Mouse (Mus musculus): ENCODE data around the gene Rplp1.

Gene Rplp1

GRCm38 (mm10) chr9:61914203-61914916, at the start of gene Rplp1:
Gene Rplp1, minus strand, starts transcription at chr9:61914542.
- peak; percentile 97 for DNase-seq (ENCODE audit: low read depth, low spot score)

GRCm38 (mm10) chr9:61963356-61963755, 49.0 kb upstream of the Rplp1 start:
- DNase-seq (ENCODE audit: low read depth, low spot score), result no peak

GRCm38 (mm10) chr9:61961181-61961580, 46.8 kb upstream of the Rplp1 start:
- DNase-seq (ENCODE audit: low read depth, low spot score), result no peak

GRCm38 (mm10) chr9:61960753-61961152, 46.4 kb upstream of the Rplp1 start:
- DNase-seq (ENCODE audit: low read depth, low spot score), result no peak

- DNase-seq (ENCODE audit: low read depth, low spot score), result no peak
These were observed 45.7 kb upstream of the Rplp1 start for GRCm38 (mm10) chr9:61959921-61960569.

GRCm38 (mm10) chr9:61954707-61955106, 40.4 kb upstream of the Rplp1 start:
- no peak for DNase-seq (ENCODE audit: low read depth, low spot score)

GRCm38 (mm10) chr9:61952241-61952640, 37.9 kb upstream of the Rplp1 start:
- DNase-seq (ENCODE audit: low read depth, low spot score), result no peak

GRCm38 (mm10) chr9:61947402-61948346, 33.3 kb upstream of the Rplp1 start:
- DNase-seq (ENCODE audit: low read depth, low spot score), result peak; percentile 87

- peak; percentile 97 for DNase-seq (ENCODE audit: low read depth, low spot score)
These were observed 32.5 kb upstream of the Rplp1 start, which contains the start of gene Kif23 for GRCm38 (mm10) chr9:61946623-61947401. Gene Kif23, minus strand, starts transcription at chr9:61946774.

- DNase-seq (ENCODE audit: low read depth, low spot score), result peak; percentile 94
These were observed 31.8 kb upstream of the Rplp1 start for GRCm38 (mm10) chr9:61945973-61946611.

- DNase-seq (ENCODE audit: low read depth, low spot score), result no peak
These were observed 26.7 kb upstream of the Rplp1 start for GRCm38 (mm10) chr9:61941054-61941453.

GRCm38 (mm10) chr9:61933333-61933732, 19.0 kb upstream of the Rplp1 start:
- DNase-seq (ENCODE audit: low read depth, low spot score), result no peak

- DNase-seq (ENCODE audit: low read depth, low spot score), result no peak
These were observed 17.7 kb upstream of the Rplp1 start for GRCm38 (mm10) chr9:61932009-61932408.

- DNase-seq (ENCODE audit: low read depth, low spot score), result no peak
These were observed 10.8 kb upstream of the Rplp1 start for GRCm38 (mm10) chr9:61925086-61925660.

GRCm38 (mm10) chr9:61920331-61920730, 6.0 kb upstream of the Rplp1 start:
- DNase-seq (ENCODE audit: low read depth, low spot score), result no peak

GRCm38 (mm10) chr9:61919464-61919863, 5.1 kb upstream of the Rplp1 start:
- DNase-seq (ENCODE audit: low read depth, low spot score), result no peak

GRCm38 (mm10) chr9:61917436-61917835, 3.1 kb upstream of the Rplp1 start:
- no peak for DNase-seq (ENCODE audit: low read depth, low spot score)

GRCm38 (mm10) chr9:61916986-61917385, 2.6 kb upstream of the Rplp1 start:
- no peak for DNase-seq (ENCODE audit: low read depth, low spot score)

- DNase-seq (ENCODE audit: low read depth, low spot score), result peak; percentile 54
These were observed 1.2 kb upstream of the Rplp1 start for GRCm38 (mm10) chr9:61915393-61916005.

- DNase-seq (ENCODE audit: low read depth, low spot score), result no peak
These were observed 567 bp upstream of the Rplp1 start for GRCm38 (mm10) chr9:61914917-61915300.

Measured in R1 (cell line).